Mouse (Mus musculus) cerebellum, adult 9-10 months (tissue): ENCODE measurements around the gene Cacna1a.
"Not testable (repeated sequence)": the region's sequence is repeated elsewhere in the genome, so short reads cannot be mapped to it uniquely, and the experiment has no call there.

ENCODE experiments used
- DNase-seq: peaks from one replicate; pipeline ENCODE4 v3.0.0; 2022

Gene Cacna1a

GRCm38 (mm10) chr8:84663483-84664327, 275.5 kb downstream of the Cacna1a start:
- DNase-seq: peak; percentile 98

- DNase-seq: peak; percentile 88
These were observed 276.5 kb downstream of the Cacna1a start for GRCm38 (mm10) chr8:84664566-84665384.

GRCm38 (mm10) chr8:84665385-84665893, 277.2 kb downstream of the Cacna1a start:
- no peak for DNase-seq

GRCm38 (mm10) chr8:84668081-84668480, 279.8 kb downstream of the Cacna1a start:
- DNase-seq: no peak

GRCm38 (mm10) chr8:84668731-84669485, 280.7 kb downstream of the Cacna1a start:
- no peak for DNase-seq

- not testable (repeated sequence) for DNase-seq
These were observed 282.2 kb downstream of the Cacna1a start for GRCm38 (mm10) chr8:84670295-84671006.

GRCm38 (mm10) chr8:84677305-84677704, 289.1 kb downstream of the Cacna1a start:
- no peak for DNase-seq

- no peak for DNase-seq
These were observed 293.2 kb downstream of the Cacna1a start for GRCm38 (mm10) chr8:84681476-84681875.

GRCm38 (mm10) chr8:84682257-84682656, 294.0 kb downstream of the Cacna1a start:
- DNase-seq: no peak

- no peak for DNase-seq
These were observed 296.3 kb downstream of the Cacna1a start for GRCm38 (mm10) chr8:84684537-84684936.

GRCm38 (mm10) chr8:84686191-84687002, 298.2 kb downstream of the Cacna1a start, which contains the start of gene Trmt1:
Gene Trmt1, plus strand, starts transcription at chr8:84686307.
- peak; percentile 55 for DNase-seq

- DNase-seq: no peak
These were observed 298.9 kb downstream of the Cacna1a start for GRCm38 (mm10) chr8:84687003-84687704.

GRCm38 (mm10) chr8:84687705-84688100, 299.5 kb downstream of the Cacna1a start, which contains the start of gene Nacc1:
Gene Nacc1, minus strand, starts transcription at chr8:84687862.
- DNase-seq: peak; percentile 81

- DNase-seq: peak; percentile 94
These were observed 301.1 kb downstream of the Cacna1a start for GRCm38 (mm10) chr8:84689091-84689915.
